In the genomic region with DNA sequence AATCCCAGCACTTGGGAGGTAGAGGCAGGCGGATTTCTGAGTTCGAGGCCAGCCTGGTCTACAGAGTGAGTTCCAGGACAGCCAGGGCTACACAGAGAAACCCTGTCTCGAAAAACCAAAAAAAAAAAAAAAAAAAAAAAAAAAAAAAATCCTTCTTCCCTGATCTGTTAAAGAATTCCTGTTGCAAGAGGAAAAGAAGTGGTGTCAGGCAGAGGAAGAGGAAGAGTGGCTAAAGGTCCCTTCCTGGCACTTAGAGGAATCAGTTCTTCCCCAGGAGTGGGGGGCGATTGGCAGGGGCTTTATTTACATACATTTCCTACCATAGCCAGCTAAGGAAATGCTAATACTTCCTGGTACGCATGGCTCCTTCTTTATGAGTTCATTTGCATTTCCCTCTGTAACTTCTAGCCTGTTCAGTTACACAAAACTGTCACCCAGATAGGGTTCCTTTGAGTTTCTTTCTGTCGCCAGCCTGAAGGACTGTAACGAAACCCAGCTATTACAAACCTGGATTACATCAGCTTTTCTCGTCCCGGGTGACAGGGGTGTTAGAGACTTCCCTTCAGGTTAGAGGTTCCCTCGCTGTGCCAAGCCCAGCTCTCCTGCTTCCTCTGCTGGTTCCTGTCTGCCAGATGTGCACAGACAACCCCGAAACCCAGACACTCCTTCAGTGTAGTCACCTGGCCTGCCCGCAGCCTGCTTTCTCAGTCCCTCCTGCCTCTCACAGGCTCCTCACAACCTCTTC, we compare ENCODE assay signal across 12 mouse cellular contexts. TPM values are rescaled to one million over a fixed set of nuclear protein-coding genes. Genes with fewer than 3 reads are reported as not detected.
DNase-seq lines count a peak whose midpoint lies in the region; ATAC-seq and TF ChIP-seq lines count a peak whose summit lies in the region.
"Had no signal": no experiment of that assay in that cellular context is flagged by ENCODE, and none has a peak within 500 bp of the region (broad histone marks: within the 10 kb centered on the region; RNA-seq: fewer than 3 reads in every experiment).

No protein-coding gene starts in this region.

- no peak for ATAC-seq in liver, embryonic 13.5 days (ENCODE audit: low read depth)

- peak overlapping the region; percentile 19; the same call in 1 of the 2 replicates for H3K27ac ChIP-seq in liver, embryonic 13.5 days
- peak overlapping the region; percentile 72 for H3K27ac ChIP-seq in CH12.LX (ENCODE audit: insufficient read depth, low read depth)
- peak overlapping the region; percentile 60 for H3K27ac ChIP-seq in brown adipose tissue, adult 24 weeks (replicated peaks; ENCODE audit: low read depth, low read length)
- H3K27ac ChIP-seq: stomach, embryonic 15.5 days had no signal

- H3K9me3 ChIP-seq in liver, embryonic 13.5 days (replicated peaks) = no peaks in the 10 kb centered on the region
- H3K9me3 ChIP-seq in CH12.LX (replicated peaks; ENCODE audit: low read length) = no peaks in the 10 kb centered on the region
- no peaks in the 10 kb centered on the region for H3K9me3 ChIP-seq in megakaryocyte, embryonic 14.5 days
- H3K9me3 ChIP-seq: stomach, embryonic 15.5 days had no signal

- H3K79me2 ChIP-seq in CH12.LX (replicated peaks; ENCODE audit: control insufficient read depth, extremely low read depth, insufficient read depth, poor library complexity, severe bottlenecking) = no peaks in the 10 kb centered on the region

- dilution Hi-C loops in CH12.LX (cut with MboI; ENCODE audit: extremely low pct_ligation_motif_present, extremely low pct_unique_long_range_greater_than_20kb, low sequenced_read_pairs) = no loop called here

- in situ Hi-C loops in CH12.LX (cut with MboI; ENCODE audit: low pct_ligation_motif_present, low pct_unique_long_range_greater_than_20kb, low sequenced_read_pairs) = no loop called here

- no peak overlapping the region for H3K4me2 ChIP-seq in liver, embryonic 13.5 days
- peak overlapping the region; percentile 47; the same call in 1 of the 2 replicates for H3K4me2 ChIP-seq in CH12.LX (ENCODE audit: insufficient read depth, low read depth, poor library complexity, severe bottlenecking)

- no peak for TF ChIP-seq CTCF in CH12.LX (conservative IDR thresholded peaks at IDR 0.05 in 1 of 2, IDR thresholded peaks at IDR 0.05 in 1 of 2; ENCODE audit: low read depth in 2 of 2, low read length in 2 of 2)

- no peak for TF ChIP-seq EP300 in CH12.LX (IDR thresholded peaks at IDR 0.05; ENCODE audit: low read length)

- 0 out of 2 replicates have a peak, but pooled peaks cover 6% of the 10 kb centered on the region for H3K27me3 ChIP-seq in liver, embryonic 13.5 days
- H3K27me3 ChIP-seq in CH12.LX (replicated peaks) = peaks cover 7% of the 10 kb centered on the region
- peaks cover 1% of the 10 kb centered on the region for H3K27me3 ChIP-seq in megakaryocyte, embryonic 14.5 days (replicated peaks)
- H3K27me3 ChIP-seq: stomach, embryonic 15.5 days had no signal

- H3K4me1 ChIP-seq in liver, embryonic 13.5 days (replicated peaks) = peaks cover 18% of the 10 kb centered on the region
- peaks cover 3 to 10% of the 10 kb centered on the region in 2 experiments; a peak in 3 of 4 replicates for H3K4me1 ChIP-seq in CH12.LX (ENCODE audit: control insufficient read depth in 1 of 2, insufficient read depth in 2 of 2)
- no peaks in the 10 kb centered on the region for H3K4me1 ChIP-seq in brown adipose tissue, adult 24 weeks (ENCODE audit: control insufficient read depth, insufficient read depth, insufficient read length, low read length)
- peaks cover 18% of the 10 kb centered on the region for H3K4me1 ChIP-seq in megakaryocyte, embryonic 14.5 days
- H3K4me1 ChIP-seq: stomach, embryonic 15.5 days had no signal

- WGBS in liver, embryonic 13.5 days (ENCODE audit: insufficient replicate concordance) = 37% methylated on average over 12 of the region's 12 CpGs

- H3K4me3 ChIP-seq in liver, embryonic 13.5 days (replicated peaks) = no peak overlapping the region
- H3K4me3 ChIP-seq in CH12.LX (replicated peaks in 1 of 3; ENCODE audit: low read depth in 2 of 3, low read length in 2 of 3, poor library complexity in 1 of 3) = peak overlapping the region in 1 of 3 experiments; percentile 29
- H3K4me3 ChIP-seq in brown adipose tissue, adult 24 weeks (ENCODE audit: insufficient read depth, low read depth, low read length) = no peak overlapping the region
- peak overlapping the region; percentile 34 for H3K4me3 ChIP-seq in megakaryocyte, embryonic 14.5 days (replicated peaks)
- H3K4me3 ChIP-seq: stomach, embryonic 15.5 days had no signal

- no peak overlapping the region for H3K9ac ChIP-seq in liver, embryonic 13.5 days
- H3K9ac ChIP-seq in CH12.LX (ENCODE audit: insufficient read depth, low read depth) = peak overlapping the region; percentile 17
- H3K9ac ChIP-seq: stomach, embryonic 15.5 days had no signal

- TF ChIP-seq RAD21 in CH12.LX (IDR thresholded peaks at IDR 0.05; ENCODE audit: low read depth, low read length) = no peak

- no peak for DNase-seq in liver, embryonic 13.5 days
- DNase-seq in liver (no peak), CH12.LX (ENCODE audit: extremely low read depth) (peak; percentile 61)
- DNase-seq in cerebellum, adult 11-12 months = no peak
- no peak for DNase-seq in cerebellum, postnatal 25 days
- DNase-seq: adrenal gland, adult 8-10 months; cerebellum, adult 18-20 months; kidney, adult 9 months; lung, adult 18-20 months had no signal

- TF ChIP-seq POLR2A in CH12.LX (IDR thresholded peaks at IDR 0.05; ENCODE audit: low read depth, low read length) = 0 out of 2 replicates have a peak, but pooled peaks have one; percentile 34

- no peaks in the 10 kb centered on the region for H3K36me3 ChIP-seq in liver, embryonic 13.5 days
- H3K36me3 ChIP-seq in CH12.LX (replicated peaks in 1 of 2; ENCODE audit: control insufficient read depth in 1 of 2, insufficient read depth in 1 of 2, low read length in 1 of 2) = no peaks in the 10 kb centered on the region
- no peaks in the 10 kb centered on the region for H3K36me3 ChIP-seq in megakaryocyte, embryonic 14.5 days (replicated peaks; ENCODE audit: low read length)
- H3K36me3 ChIP-seq: stomach, embryonic 15.5 days had no signal

TF ChIP-seq in CH12.LX, 34 proteins besides CTCF, POLR2A, EP300 and RAD21 (continues in another document):
- TF ChIP-seq USF1 (IDR thresholded peaks at IDR 0.05; ENCODE audit: low read depth, low read length) (no peak), CHD1 (IDR thresholded peaks at IDR 0.05; ENCODE audit: low read depth, low read length) (no peak), POLR2AphosphoS2 (IDR thresholded peaks at IDR 0.05; ENCODE audit: low read depth, low read length) (no peak), NELFE (IDR thresholded peaks at IDR 0.05; ENCODE audit: low read depth, low read length) (no peak), UBTF (IDR thresholded peaks at IDR 0.05; ENCODE audit: low read depth, low read length) (no peak), CHD2 (IDR thresholded peaks at IDR 0.05; ENCODE audit: low read length) (no peak), E2F4 (IDR thresholded peaks at IDR 0.05; ENCODE audit: insufficient replicate concordance, low read depth, low read length) (no peak), MEF2A (IDR thresholded peaks at IDR 0.05; ENCODE audit: borderline replicate concordance, low read depth, low read length) (no peak), ZKSCAN1 (IDR thresholded peaks at IDR 0.05; ENCODE audit: borderline replicate concordance, low read depth, low read length) (no peak), PAX5 (IDR thresholded peaks at IDR 0.05; ENCODE audit: low read length) (no peak), MAZ (IDR thresholded peaks at IDR 0.05; ENCODE audit: low read depth, low read length) (no peak), ZNF384 (IDR thresholded peaks at IDR 0.05; ENCODE audit: low read depth, low read length) (peak; percentile 81), USF2 (conservative IDR thresholded peaks at IDR 0.05; ENCODE audit: low read depth, low read length) (no peak), MAFK (IDR thresholded peaks at IDR 0.05; ENCODE audit: insufficient replicate concordance, low read length) (no peak), ZC3H11A (IDR thresholded peaks at IDR 0.05; ENCODE audit: low read depth, low read length) (no peak), ELF1 (IDR thresholded peaks at IDR 0.05; ENCODE audit: low read depth, low read length) (peak; percentile 58), MAX (IDR thresholded peaks at IDR 0.05; ENCODE audit: low read length) (no peak)

RNA-seq across cellular contexts. Expression of gene Zfyve27, which starts 6.1 kb away (rescaled TPM):
- 8.2 and 8.4 TPM in 2 replicates for polyA plus RNA-seq in liver, embryonic 13.5 days (2015; fragmentation: Nextera tagmentation; extraction: Ambion mirVana)
- total RNA-seq in CH12.LX (2012; rRNA removed) (14.6 and 16.2 TPM in 2 replicates), CH12.LX (2014; rRNA removed) (11.3 and 11.4 TPM in 2 replicates)
- polyA plus RNA-seq in CH12.LX (2012; ENCODE audit: insufficient read length, low read depth) = 18.3 and 19.2 TPM in 2 replicates
- 11.3 and 12.7 TPM in 2 replicates for polyA plus RNA-seq in brown adipose tissue, adult 24 weeks (2012; ENCODE audit: insufficient read depth, insufficient read length, missing spikeins)
- 6.6 and 12.2 TPM in 2 replicates for polyA plus RNA-seq in megakaryocyte, embryonic 14.5 days (2012; ENCODE audit: insufficient read depth, low replicate concordance)

RNA-seq across cellular contexts. Expression of gene Marveld1, which starts 10.5 kb away (rescaled TPM):
- 1.6 TPM in 2 replicates for polyA plus RNA-seq in liver, embryonic 13.5 days (2015; fragmentation: Nextera tagmentation; extraction: Ambion mirVana)
- total RNA-seq in CH12.LX (2012; rRNA removed) (not detected in 2 replicates), CH12.LX (2014; rRNA removed) (not detected in 2 replicates)
- 0.07 TPM in 1 of 2 replicates, not detected in the other for polyA plus RNA-seq in CH12.LX (2012; ENCODE audit: insufficient read length, low read depth)
- polyA plus RNA-seq in brown adipose tissue, adult 24 weeks (2012; ENCODE audit: insufficient read depth, insufficient read length, missing spikeins) = 33.6 and 41.9 TPM in 2 replicates
- 3.6 and 10.8 TPM in 2 replicates for polyA plus RNA-seq in megakaryocyte, embryonic 14.5 days (2012; ENCODE audit: insufficient read depth, low replicate concordance)

RNA-seq across cellular contexts. Expression of gene Avpi1, which starts 28.8 kb away (rescaled TPM):
- polyA plus RNA-seq in liver, embryonic 13.5 days (2015; fragmentation: Nextera tagmentation; extraction: Ambion mirVana) = 15.6 and 15.8 TPM in 2 replicates
- total RNA-seq in CH12.LX (2012; rRNA removed) (7.7 and 9.3 TPM in 2 replicates), CH12.LX (2014; rRNA removed) (8.1 and 9.0 TPM in 2 replicates)
- polyA plus RNA-seq in CH12.LX (2012; ENCODE audit: insufficient read length, low read depth) = 5.9 and 6.5 TPM in 2 replicates
- polyA plus RNA-seq in brown adipose tissue, adult 24 weeks (2012; ENCODE audit: insufficient read depth, insufficient read length, missing spikeins) = 12.6 and 16.8 TPM in 2 replicates
- 15.5 and 38.7 TPM in 2 replicates for polyA plus RNA-seq in megakaryocyte, embryonic 14.5 days (2012; ENCODE audit: insufficient read depth, low replicate concordance)

RNA-seq across cellular contexts. Expression of gene Sfrp5, which starts 44.4 kb away (rescaled TPM):
- polyA plus RNA-seq in liver, embryonic 13.5 days (2015; fragmentation: Nextera tagmentation; extraction: Ambion mirVana) = 0.21 and 0.98 TPM in 2 replicates
- total RNA-seq in CH12.LX (2012; rRNA removed) (not detected in 2 replicates), CH12.LX (2014; rRNA removed) (not detected in 2 replicates)
- not detected in 2 replicates for polyA plus RNA-seq in CH12.LX (2012; ENCODE audit: insufficient read length, low read depth)
- 2.8 and 4.7 TPM in 2 replicates for polyA plus RNA-seq in brown adipose tissue, adult 24 weeks (2012; ENCODE audit: insufficient read depth, insufficient read length, missing spikeins)
- polyA plus RNA-seq in megakaryocyte, embryonic 14.5 days (2012; ENCODE audit: insufficient read depth, low replicate concordance) = not detected in 2 replicates

Comparison
In these comparisons a context has a peak if more than half of its experiments do, and no peak if none do; other contexts are left out.
1. H3K27ac ChIP-seq: peak in every context shown above with its lines; median percentile 72 in CH12.LX; 60 in brown adipose tissue, adult 24 weeks; 19 in liver, embryonic 13.5 days.